Mouse (Mus musculus): Measurements from ENCODE around the gene H2al1f. TPM values are rescaled to one million over a fixed set of nuclear protein-coding genes. Genes with fewer than 3 reads are reported as not detected.

H2al1f gene
- total and polyA plus RNA-seq, 3 experiments, result not detected

GRCm38 (mm10) chrX:11345762-11346161 is 30.8 kb downstream of the H2al1f start:
- Histone ChIP-seq H3K4me1 (ENCODE audit: control insufficient read depth in 1 of 2, insufficient read depth in 2 of 2, low read length in 2 of 2) (no peaks in the 10 kb centered on the region), H3K79me2 (ENCODE audit: control insufficient read depth, insufficient read depth, low read length, poor library complexity) (no peaks in the 10 kb centered on the region), H3K9me3 (replicated peaks; ENCODE audit: insufficient read depth, low read length) (no peaks in the 10 kb centered on the region), H3K9ac (ENCODE audit: control insufficient read depth, low read depth, low read length, poor library complexity, severe bottlenecking) (no peak overlapping the region), H3K27ac (ENCODE audit: control insufficient read depth, low read depth, low read length) (no peak overlapping the region), H3K27me3 (ENCODE audit: control insufficient read depth in 1 of 2, insufficient read depth in 2 of 2, low read length in 2 of 2) (no peaks in the 10 kb centered on the region), H3K36me3 (ENCODE audit: control insufficient read depth in 1 of 2, insufficient read depth in 2 of 2, low read length in 2 of 2) (no peaks in the 10 kb centered on the region), H3K4me3 (ENCODE audit: control insufficient read depth in 1 of 2, insufficient read depth in 1 of 2, low read depth in 2 of 2, low read length in 2 of 2) (no peak overlapping the region)
- no peak for TF ChIP-seq ELF1 (IDR thresholded peaks at IDR 0.05; ENCODE audit: low read depth, low read length)
- TF ChIP-seq CTCF (IDR thresholded peaks at IDR 0.05 in 2 of 3, conservative IDR thresholded peaks at IDR 0.05 in 1 of 3; ENCODE audit: control insufficient read depth in 1 of 3, insufficient read depth in 1 of 3, low read depth in 2 of 3, low read length in 3 of 3, poor library complexity in 1 of 3, severe bottlenecking in 1 of 3), result no peak
- no peak for TF ChIP-seq ZC3H11A (IDR thresholded peaks at IDR 0.05; ENCODE audit: low read depth, low read length)
- no peak for TF ChIP-seq SIN3A (IDR thresholded peaks at IDR 0.05; ENCODE audit: low read length)
- no peak for TF ChIP-seq UBTF (IDR thresholded peaks at IDR 0.05; ENCODE audit: borderline replicate concordance, insufficient read depth, low read depth, low read length)
- no peak for TF ChIP-seq TBP (IDR thresholded peaks at IDR 0.05; ENCODE audit: low read depth, low read length)
- no peak for TF ChIP-seq ZMIZ1 (IDR thresholded peaks at IDR 0.05; ENCODE audit: low read depth, low read length)
- TF ChIP-seq MYB (IDR thresholded peaks at IDR 0.05; ENCODE audit: low read depth, low read length), result no peak
- TF ChIP-seq CHD2 (IDR thresholded peaks at IDR 0.05; ENCODE audit: low read length), result no peak
- DNase-seq (ENCODE audit: low read depth, low spot score), result no peak

DNA sequence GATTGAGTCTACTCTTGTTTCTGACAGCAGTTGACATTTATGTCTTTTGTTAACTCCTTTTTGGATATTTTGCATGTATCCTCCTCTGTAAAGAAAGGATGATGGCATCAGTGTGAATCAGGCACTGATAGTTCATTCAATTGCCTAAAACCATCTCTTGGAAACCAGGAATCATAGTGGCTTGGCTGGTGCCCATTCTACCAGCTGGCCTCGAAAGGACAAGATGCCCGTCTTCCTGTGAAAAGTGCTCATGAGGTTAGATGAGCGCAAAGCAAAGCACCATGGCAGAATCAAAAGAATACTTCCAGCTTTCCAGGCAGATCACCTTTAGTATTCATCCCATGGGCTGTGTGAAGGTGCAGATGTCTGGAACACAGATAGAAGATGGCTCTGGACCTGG is 31.8 kb downstream of the H2al1f start:
- Histone ChIP-seq H3K9me3 (replicated peaks; ENCODE audit: insufficient read depth, low read length) (no peaks in the 10 kb centered on the region), H3K79me2 (ENCODE audit: control insufficient read depth, insufficient read depth, low read length, poor library complexity) (no peaks in the 10 kb centered on the region), H3K27me3 (ENCODE audit: control insufficient read depth in 1 of 2, insufficient read depth in 2 of 2, low read length in 2 of 2) (no peaks in the 10 kb centered on the region), H3K4me1 (ENCODE audit: control insufficient read depth in 1 of 2, insufficient read depth in 2 of 2, low read length in 2 of 2) (no peaks in the 10 kb centered on the region), H3K9ac (ENCODE audit: control insufficient read depth, low read depth, low read length, poor library complexity, severe bottlenecking) (no peak overlapping the region), H3K4me3 (ENCODE audit: control insufficient read depth in 1 of 2, insufficient read depth in 1 of 2, low read depth in 2 of 2, low read length in 2 of 2) (no peak overlapping the region), H3K27ac (ENCODE audit: control insufficient read depth, low read depth, low read length) (no peak overlapping the region), H3K36me3 (ENCODE audit: control insufficient read depth in 1 of 2, insufficient read depth in 2 of 2, low read length in 2 of 2) (no peaks in the 10 kb centered on the region)
- DNase-seq (ENCODE audit: low read depth, low spot score), result no peak
- no peak for TF ChIP-seq MEF2A (IDR thresholded peaks at IDR 0.05; ENCODE audit: extremely low read depth, insufficient replicate concordance, low read depth, low read length, poor library complexity, severe bottlenecking)
- no peak for TF ChIP-seq ZNF384 (IDR thresholded peaks at IDR 0.05; ENCODE audit: low read depth, low read length)
- no peak for TF ChIP-seq ZKSCAN1 (IDR thresholded peaks at IDR 0.05; ENCODE audit: low read depth, low read length)
- TF ChIP-seq TAL1 (IDR thresholded peaks at IDR 0.05; ENCODE audit: low read length), result no peak
- TF ChIP-seq CHD2 (IDR thresholded peaks at IDR 0.05; ENCODE audit: low read length), result no peak
- TF ChIP-seq EP300 (IDR thresholded peaks at IDR 0.05; ENCODE audit: low read depth in 1 of 2, low read length in 2 of 2), result no peak

GRCm38 (mm10) chrX:11360823-11361222 is 45.9 kb downstream of the H2al1f start:
- Histone ChIP-seq H3K79me2 (ENCODE audit: control insufficient read depth, insufficient read depth, low read length, poor library complexity) (no peaks in the 10 kb centered on the region), H3K9me3 (replicated peaks; ENCODE audit: insufficient read depth, low read length) (no peaks in the 10 kb centered on the region), H3K36me3 (ENCODE audit: control insufficient read depth in 1 of 2, insufficient read depth in 2 of 2, low read length in 2 of 2) (no peaks in the 10 kb centered on the region), H3K27me3 (ENCODE audit: control insufficient read depth in 1 of 2, insufficient read depth in 2 of 2, low read length in 2 of 2) (no peaks in the 10 kb centered on the region), H3K27ac (ENCODE audit: control insufficient read depth, low read depth, low read length) (no peak overlapping the region), H3K4me1 (ENCODE audit: control insufficient read depth in 1 of 2, insufficient read depth in 2 of 2, low read length in 2 of 2) (no peaks in the 10 kb centered on the region), H3K4me3 (ENCODE audit: control insufficient read depth in 1 of 2, insufficient read depth in 1 of 2, low read depth in 2 of 2, low read length in 2 of 2) (no peak overlapping the region), H3K9ac (ENCODE audit: control insufficient read depth, low read depth, low read length, poor library complexity, severe bottlenecking) (no peak overlapping the region)
- no peak for TF ChIP-seq E2F4 (IDR thresholded peaks at IDR 0.05; ENCODE audit: borderline replicate concordance, low read depth, low read length)
- TF ChIP-seq GABPA (IDR thresholded peaks at IDR 0.05; ENCODE audit: low read depth, low read length), result no peak
- TF ChIP-seq ETS1 (IDR thresholded peaks at IDR 0.05; ENCODE audit: low read depth, low read length), result no peak
- no peak for TF ChIP-seq MAX (IDR thresholded peaks at IDR 0.05; ENCODE audit: low read length)
- TF ChIP-seq SMC3 (IDR thresholded peaks at IDR 0.05; ENCODE audit: low read depth, low read length), result no peak
- no peak for TF ChIP-seq HCFC1 (IDR thresholded peaks at IDR 0.05; ENCODE audit: low read depth, low read length)
- no peak for DNase-seq (ENCODE audit: low read depth, low spot score)
